Mouse (Mus musculus) large intestine, adult 2 months (tissue): ENCODE results near the gene Cul7. TPM values are rescaled to one million over a fixed set of nuclear protein-coding genes. Genes with fewer than 3 reads are reported as not detected.

Experiments used
- DNase-seq: peaks from one replicate; pipeline ENCODE4 v3.0.0-alpha.2; 2012; ENCODE audit warnings: low read depth, low spot score
- WGBS: fragments of 180-500 bp; shearing (Covaris S2); methylation state at CpG from one replicate; pipeline ENCODE4 v1.1.7; 2018; 5-methylcytosine and 5-hydroxymethylcytosine counted together
- polyA plus RNA-seq: library from polyadenylated mRNA; depleted of rRNA; stranded (reverse); fragments of >200 nt; gene quantifications from 2 replicates; pipeline ENCODE4 v1.2.3, GENCODE M21; 2012; rRNA removed

Cul7 gene
- polyA plus RNA-seq = 7.7 and 8.5 TPM in 2 replicates

- DNase-seq = no peak
- WGBS = 2% methylated on average over 58 of the region's 58 CpGs
Observed at GRCm38 (mm10) chr17:46650232-46651031, at the start of gene Cul7. Gene Cul7, plus strand, starts transcription at chr17:46650337.

- WGBS = 89% methylated on average over 2 of the region's 2 CpGs
- no peak for DNase-seq
Observed at GRCm38 (mm10) chr17:46600569-46600968, 49.6 kb upstream of the Cul7 start.

- 62% methylated on average over 9 of the region's 9 CpGs for WGBS
Observed at GRCm38 (mm10) chr17:46602212-46602611, 47.9 kb upstream of the Cul7 start.

GRCm38 (mm10) chr17:46603229-46603628 is 46.9 kb upstream of the Cul7 start:
- 93% methylated on average over 4 of the region's 4 CpGs for WGBS
- no peak for DNase-seq

More at GRCm38 (mm10) chr17:46602212-46602611, 47.9 kb upstream of the Cul7 start:
- DNase-seq = no peak

- DNase-seq = no peak
- 85% methylated on average over 5 of the region's 5 CpGs for WGBS
Observed at GRCm38 (mm10) chr17:46605126-46605525, 45.0 kb upstream of the Cul7 start.

GRCm38 (mm10) chr17:46605987-46606386 is 44.1 kb upstream of the Cul7 start:
- 86% methylated on average over 12 of the region's 12 CpGs for WGBS
- DNase-seq = no peak

- DNase-seq = no peak
- 10% methylated on average over 15 of the region's 15 CpGs for WGBS
Observed at GRCm38 (mm10) chr17:46609721-46610514, 40.2 kb upstream of the Cul7 start.

- DNase-seq = no peak
- WGBS = 87% methylated on average over 6 of the region's 6 CpGs
Observed at GRCm38 (mm10) chr17:46611316-46611715, 38.8 kb upstream of the Cul7 start.

GRCm38 (mm10) chr17:46612189-46612588 is 37.9 kb upstream of the Cul7 start:
- 66% methylated on average over 2 of the region's 2 CpGs for WGBS
- DNase-seq = no peak

GRCm38 (mm10) chr17:46612820-46613219 is 37.3 kb upstream of the Cul7 start:
- DNase-seq = no peak

GRCm38 (mm10) chr17:46613229-46613628 is 36.9 kb upstream of the Cul7 start:
- DNase-seq = no peak
- WGBS = 64% methylated on average over 3 of the region's 3 CpGs

More at GRCm38 (mm10) chr17:46612820-46613219, 37.3 kb upstream of the Cul7 start:
- WGBS = 37% methylated on average over 4 of the region's 4 CpGs

- DNase-seq = no peak
- 59% methylated on average over 12 of the region's 12 CpGs for WGBS
Observed at GRCm38 (mm10) chr17:46617799-46618198, 32.3 kb upstream of the Cul7 start.

- no peak for DNase-seq
- 45% methylated on average over 6 of the region's 6 CpGs for WGBS
Observed at GRCm38 (mm10) chr17:46618394-46618768, 31.8 kb upstream of the Cul7 start.

GRCm38 (mm10) chr17:46618769-46619682 is 31.1 kb upstream of the Cul7 start:
- 39% methylated on average over 27 of the region's 27 CpGs for WGBS

GRCm38 (mm10) chr17:46619683-46620357 is 30.3 kb upstream of the Cul7 start:
- 55% methylated on average over 16 of the region's 16 CpGs for WGBS
- DNase-seq = no peak

More at GRCm38 (mm10) chr17:46618769-46619682, 31.1 kb upstream of the Cul7 start:
- no peak for DNase-seq

GRCm38 (mm10) chr17:46621324-46621723 is 28.8 kb upstream of the Cul7 start:
- 66% methylated on average over 15 of the region's 15 CpGs for WGBS
- no peak for DNase-seq

GRCm38 (mm10) chr17:46622269-46622668 is 27.9 kb upstream of the Cul7 start:
- DNase-seq = no peak
- 81% methylated on average over 11 of the region's 11 CpGs for WGBS

- 32% methylated on average over 10 of the region's 10 CpGs for WGBS
- DNase-seq = no peak
Observed at GRCm38 (mm10) chr17:46623819-46624557, 26.1 kb upstream of the Cul7 start.
